Mouse (Mus musculus) myocyte (in vitro differentiated cells): ENCODE data around the gene Fcer2a.

Source experiments
- MAX ChIP-seq: IDR thresholded peaks from one replicate; pipeline ENCODE4 v1.6.1; 2011; ENCODE audit warnings: low read depth, mild to moderate bottlenecking, control low read depth
- POLR2A ChIP-seq: IDR thresholded peaks from one replicate; pipeline ENCODE4 v1.6.1; 2011; ENCODE audit warnings: low read depth, mild to moderate bottlenecking, control low read depth, moderate library complexity; ENCODE audit not compliant: insufficient read length
- POLR2AphosphoS2 ChIP-seq: IDR thresholded peaks from one replicate; pipeline ENCODE4 v1.6.1; 2011; ENCODE audit warnings: low read depth, control low read depth; ENCODE audit not compliant: insufficient read length
- SRF ChIP-seq: IDR thresholded peaks from one replicate; pipeline ENCODE4 v1.6.1; 2011; ENCODE audit warnings: low read depth; ENCODE audit not compliant: control insufficient read depth, insufficient read length
- USF1 ChIP-seq: IDR thresholded peaks from one replicate; pipeline ENCODE4 v1.6.1; 2011; ENCODE audit warnings: low read depth, mild to moderate bottlenecking, control low read depth, moderate library complexity

DNA sequence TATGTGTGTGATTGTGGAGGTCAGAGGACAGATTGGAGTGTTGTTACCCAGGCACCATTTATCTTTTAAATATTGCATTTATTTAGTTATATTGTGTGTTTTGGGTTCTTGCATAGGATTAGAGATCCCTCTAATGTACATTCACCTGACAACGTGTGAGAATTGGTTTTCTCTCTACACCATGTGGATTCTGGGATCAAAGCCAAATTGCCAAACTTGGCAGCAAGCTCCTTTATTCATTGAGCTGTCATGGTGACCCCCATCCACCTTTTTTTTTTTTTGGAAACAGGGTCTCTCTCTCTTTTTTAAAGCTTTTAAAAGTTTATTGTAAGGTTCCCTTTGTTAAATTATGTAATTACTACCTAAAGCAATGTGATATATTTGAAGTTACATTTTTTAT is 27.1 kb upstream of the Fcer2a start:
- TF ChIP-seq POLR2AphosphoS2, result no peak
- no peak for TF ChIP-seq POLR2A
- no peak for TF ChIP-seq MAX
- no peak for TF ChIP-seq USF1
- TF ChIP-seq SRF, result no peak
